Mouse (Mus musculus) testis, adult 2 months (tissue): ENCODE data around the gene Traf7. TPM values are rescaled to one million over a fixed set of nuclear protein-coding genes. Genes with fewer than 3 reads are reported as not detected.

Source experiments
- H3K27ac ChIP-seq: fragments of 200-500 bp; 2 replicates; pipeline ENCODE4 v1.5.1; 2012; ENCODE audit warnings: low read depth, low read length; ENCODE audit not compliant: control insufficient read depth, insufficient read depth
- H3K27me3 ChIP-seq: fragments of 200-500 bp; 2 replicates; pipeline ENCODE4 v1.6.1; 2012; ENCODE audit warnings: mild to moderate bottlenecking, low read length, moderate library complexity; ENCODE audit not compliant: control insufficient read depth, insufficient read depth
- H3K36me3 ChIP-seq: fragments of 200-500 bp; 2 replicates; pipeline ENCODE4 v1.6.1; 2012; ENCODE audit warnings: mild to moderate bottlenecking, low read length; ENCODE audit not compliant: control insufficient read depth, insufficient read depth
- H3K4me1 ChIP-seq: fragments of 200-500 bp; 2 replicates; pipeline ENCODE4 v1.6.1; 2012; ENCODE audit warnings: low read length; ENCODE audit not compliant: control insufficient read depth, insufficient read depth
- H3K4me3 ChIP-seq: fragments of 200-500 bp; 2 replicates; pipeline ENCODE4 v1.5.1; 2012; ENCODE audit warnings: low read depth, mild to moderate bottlenecking, low read length, moderate library complexity, mixed read lengths; ENCODE audit not compliant: control insufficient read depth
- CTCF ChIP-seq: fragments of 200-500 bp; IDR thresholded peaks from 2 replicates; pipeline ENCODE4 v1.5.1; 2012; ENCODE audit warnings: low read depth, mild to moderate bottlenecking, inconsistent platforms, low read length, moderate library complexity; ENCODE audit not compliant: control insufficient read depth, insufficient read depth, insufficient replicate concordance
- POLR2A ChIP-seq: fragments of 200-500 bp; IDR thresholded peaks from 2 replicates; pipeline ENCODE4 v1.6.1; 2012; ENCODE audit warnings: low read depth, mild to moderate bottlenecking, inconsistent platforms, low read length, moderate library complexity; ENCODE audit not compliant: control insufficient read depth
- polyA plus RNA-seq: library from polyadenylated mRNA; depleted of rRNA; stranded (reverse); fragments of >200 nt; gene quantifications from 2 replicates; pipeline ENCODE4 v1.2.3, GENCODE M21; 2012

Gene Traf7
- polyA plus RNA-seq, 1 experiment: 69.4 TPM

DNA sequence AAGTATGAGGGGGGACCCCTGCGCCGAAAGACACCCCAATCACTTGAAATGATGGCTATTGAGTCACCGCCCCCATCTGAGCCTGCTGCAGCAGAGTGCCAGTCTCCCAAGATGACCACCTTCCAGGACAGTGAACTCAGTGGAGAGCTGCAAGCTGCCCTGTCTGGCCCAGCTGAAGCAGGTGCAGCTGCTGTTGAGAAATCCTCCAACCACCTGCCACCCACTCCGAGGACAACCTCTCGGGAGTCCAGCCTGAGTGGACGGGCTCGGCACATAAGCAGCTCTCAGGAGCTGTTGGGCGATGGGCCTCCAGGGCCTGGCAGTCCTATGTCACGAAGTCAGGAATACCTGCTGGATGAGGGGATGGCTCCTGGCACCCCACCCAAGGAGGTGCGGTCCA, 23.7 kb downstream of the Traf7 start:
- Histone ChIP-seq H3K36me3 (no peaks in the 10 kb centered on the region), H3K4me3 (no peak overlapping the region), H3K27me3 (no peaks in the 10 kb centered on the region), H3K4me1 (peaks cover 3% of the 10 kb centered on the region; the same call in 1 of the 2 replicates), H3K27ac (no peak overlapping the region)
- TF ChIP-seq CTCF: no peak
- no peak for TF ChIP-seq POLR2A

DNA sequence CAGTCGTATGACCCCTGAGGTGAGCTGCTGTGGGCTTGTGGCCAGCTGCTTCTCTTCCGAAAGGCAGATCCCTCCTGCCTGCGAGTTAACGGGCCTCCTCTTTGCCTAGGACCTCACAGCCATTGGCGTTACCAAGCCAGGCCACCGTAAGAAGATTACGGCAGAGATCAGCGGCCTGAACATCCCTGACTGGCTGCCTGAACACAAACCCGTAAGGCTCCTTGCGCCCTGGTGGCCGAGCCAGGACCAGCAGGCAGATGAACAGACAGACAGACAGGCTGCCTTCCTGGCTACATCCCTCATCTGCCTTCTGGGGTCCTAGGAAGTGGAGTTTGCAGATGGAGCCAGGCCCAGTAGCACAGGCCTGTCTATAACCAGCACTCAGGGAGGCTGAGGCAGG, 25.5 kb downstream of the Traf7 start:
- no peak overlapping the region for H3K4me3 ChIP-seq
- no peaks in the 10 kb centered on the region for H3K27me3 ChIP-seq
- TF ChIP-seq POLR2A (no peak), CTCF (peak; percentile 20; the same call in 1 of the 2 replicates)
- H3K36me3 ChIP-seq: no peaks in the 10 kb centered on the region
- H3K27ac ChIP-seq: no peak overlapping the region
- peaks cover under 1% of the 10 kb centered on the region; the same call in 1 of the 2 replicates for H3K4me1 ChIP-seq

DNA sequence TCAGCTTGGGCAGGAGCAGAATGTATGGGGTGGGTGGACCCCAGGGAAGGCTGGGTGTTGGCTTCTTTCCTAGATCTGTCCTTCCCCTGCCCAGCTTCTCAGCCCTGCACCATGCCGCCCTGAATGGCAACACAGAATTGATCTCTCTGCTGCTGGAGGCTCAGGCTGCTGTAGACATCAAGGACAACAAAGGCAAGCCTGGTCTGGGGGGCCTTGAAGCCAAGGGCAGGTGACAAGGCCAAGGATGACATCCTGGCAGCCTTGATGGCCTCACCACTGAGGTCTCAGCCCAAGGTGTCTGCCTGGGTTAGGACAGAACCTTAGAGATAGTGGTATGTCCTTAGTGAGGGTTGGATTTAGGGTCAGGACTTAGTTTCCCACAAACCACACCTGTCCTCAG, 31.7 kb downstream of the Traf7 start:
- H3K4me3 ChIP-seq: no peak overlapping the region
- no peaks in the 10 kb centered on the region for H3K36me3 ChIP-seq
- H3K27ac ChIP-seq: no peak overlapping the region
- TF ChIP-seq CTCF (no peak), POLR2A (no peak)
- H3K27me3 ChIP-seq: no peaks in the 10 kb centered on the region
- H3K4me1 ChIP-seq: no peaks in the 10 kb centered on the region

DNA sequence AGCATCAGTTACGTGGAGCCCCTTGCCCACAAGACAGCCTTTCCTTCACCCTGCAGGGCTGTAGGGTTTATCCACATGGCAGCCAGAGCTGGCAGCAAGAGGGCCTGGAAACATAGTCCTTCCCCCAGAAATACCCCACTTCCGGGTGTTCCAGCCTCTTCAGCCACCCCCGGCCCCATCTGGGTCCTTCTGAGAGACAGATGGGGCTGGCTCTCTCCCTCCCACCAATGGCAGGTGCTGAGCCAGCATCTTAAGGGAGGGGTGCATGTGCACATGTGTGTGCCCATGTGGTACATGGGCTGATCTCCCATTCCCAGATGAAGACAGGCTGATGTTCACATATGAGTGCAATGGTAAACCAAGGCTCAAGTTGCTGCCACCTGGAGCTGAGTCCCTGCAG, 32.3 kb downstream of the Traf7 start:
- Histone ChIP-seq H3K4me3 (no peak overlapping the region), H3K27me3 (no peaks in the 10 kb centered on the region), H3K4me1 (no peaks in the 10 kb centered on the region), H3K36me3 (no peaks in the 10 kb centered on the region), H3K27ac (no peak overlapping the region)
- TF ChIP-seq POLR2A: no peak
- TF ChIP-seq CTCF: no peak

GRCm38 (mm10) chr17:24494627-24495335, 33.0 kb downstream of the Traf7 start:
- Histone ChIP-seq H3K4me1 (no peaks in the 10 kb centered on the region), H3K4me3 (no peak overlapping the region), H3K27ac (no peak overlapping the region), H3K36me3 (no peaks in the 10 kb centered on the region), H3K27me3 (no peaks in the 10 kb centered on the region)
- TF ChIP-seq POLR2A: no peak
- no peak; the same call in 1 of the 2 replicates for TF ChIP-seq CTCF

DNA sequence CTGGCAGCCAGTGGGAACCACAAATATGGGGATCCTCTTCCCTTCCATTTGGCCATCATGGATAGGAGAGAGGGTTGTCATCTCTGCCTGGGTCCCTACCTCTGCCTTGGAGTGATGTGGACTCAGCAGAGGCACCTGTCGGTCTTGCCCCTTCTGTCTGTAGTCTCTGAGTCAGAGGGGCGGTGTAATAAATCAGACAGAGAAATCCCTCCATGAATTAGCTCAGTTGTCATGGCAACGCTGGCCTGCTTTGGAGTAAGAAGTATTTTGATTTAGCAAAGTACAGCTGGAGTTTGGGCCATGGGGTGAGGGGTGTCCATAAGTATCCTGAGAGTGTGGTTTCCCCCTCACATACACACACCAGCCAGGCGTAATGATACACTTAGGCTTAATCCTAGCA, 37.3 kb downstream of the Traf7 start:
- Histone ChIP-seq H3K36me3 (no peaks in the 10 kb centered on the region), H3K27me3 (no peaks in the 10 kb centered on the region), H3K4me3 (no peak overlapping the region), H3K27ac (no peak overlapping the region), H3K4me1 (peaks cover 8% of the 10 kb centered on the region)
- no peak for TF ChIP-seq POLR2A
- no peak for TF ChIP-seq CTCF

- no peaks in the 10 kb centered on the region for H3K27me3 ChIP-seq
- no peak overlapping the region for H3K27ac ChIP-seq
- no peak for TF ChIP-seq CTCF
- TF ChIP-seq POLR2A: no peak
- no peaks in the 10 kb centered on the region for H3K36me3 ChIP-seq
- peaks cover 8% of the 10 kb centered on the region for H3K4me1 ChIP-seq
- H3K4me3 ChIP-seq: peak overlapping the region; percentile 88
These were observed 38.3 kb downstream of the Traf7 start for GRCm38 (mm10) chr17:24489265-24490030.
